Mouse (Mus musculus): Measurements from ENCODE around the gene Rab10.
A peak's percentile ranks its signal among the peaks of the same experiment; 100 is the strongest.
"Not testable (repeated sequence)": the region's sequence is repeated elsewhere in the genome, so short reads cannot be mapped to it uniquely, and the experiment has no call there.

Rab10 gene

DNA sequence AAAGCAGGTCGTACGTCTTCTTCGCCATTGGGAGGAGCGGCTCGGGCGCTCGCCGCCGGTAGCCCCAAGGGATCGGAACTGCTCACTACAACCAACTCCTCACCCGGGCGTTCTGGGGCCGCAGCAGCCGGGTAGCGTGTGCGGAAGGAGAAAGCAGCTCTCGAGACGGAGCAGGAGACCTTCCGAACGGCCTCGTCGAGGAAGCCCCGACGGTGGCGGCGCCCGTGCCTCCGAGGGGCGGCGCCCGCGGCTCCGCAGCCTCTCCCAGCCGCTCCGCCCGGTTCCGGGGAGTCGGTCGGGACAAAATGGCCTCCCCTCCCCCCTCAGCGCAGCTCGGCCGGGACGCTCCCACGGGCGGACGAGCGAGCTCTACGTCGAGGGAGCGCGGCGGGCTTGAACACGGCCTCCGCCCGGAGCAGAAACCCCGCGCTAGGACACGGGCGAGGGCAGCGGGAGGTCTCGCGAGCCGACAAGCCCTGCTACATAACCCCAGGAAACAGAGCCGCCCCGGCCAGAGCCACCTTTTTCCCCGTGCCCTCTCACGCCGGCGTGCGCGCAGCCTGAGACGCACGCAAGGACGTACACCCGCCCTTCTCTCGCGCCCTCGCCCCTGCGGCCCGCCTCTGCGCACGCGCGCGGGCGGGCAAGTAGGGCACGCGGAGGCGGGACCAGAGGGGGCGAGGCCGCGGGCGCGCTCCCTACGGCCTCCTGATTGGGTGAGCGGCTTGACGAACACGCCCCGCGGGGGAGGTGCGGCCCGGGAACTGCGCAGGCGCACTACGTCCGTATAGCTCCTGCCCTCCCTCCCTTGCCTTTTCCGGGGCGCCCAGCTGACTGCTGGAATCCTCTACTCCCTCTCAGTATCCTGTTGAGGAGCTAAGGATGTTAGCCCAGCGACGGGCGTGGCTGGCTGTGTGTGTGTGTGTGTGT is at the start of gene Rab10:
Rab10 (minus strand) TSS at position 579 of the 930 bp plus-strand sequence.
- DNase-seq = peak; percentile 99

DNA sequence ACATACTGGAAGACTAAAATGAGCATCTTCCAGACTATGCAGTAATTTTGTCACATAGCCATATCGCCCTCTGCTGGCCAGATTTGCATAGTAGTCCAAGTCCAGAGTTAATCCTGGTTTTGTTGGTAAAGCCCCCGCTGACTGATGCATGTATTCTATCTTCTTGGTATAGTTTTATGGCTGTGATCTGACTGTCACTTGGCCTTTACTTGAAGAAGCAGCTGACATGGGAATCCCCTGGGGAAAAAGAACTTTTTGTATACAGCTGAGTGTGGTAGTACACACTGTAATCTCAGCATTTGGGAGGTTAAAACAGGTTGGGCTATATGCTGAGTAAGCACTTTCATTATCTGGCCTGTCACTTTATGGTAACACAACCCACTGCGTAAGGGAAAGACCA is 49.5 kb upstream of the Rab10 start:
- peak; percentile 35 to 81 for DNase-seq

DNA sequence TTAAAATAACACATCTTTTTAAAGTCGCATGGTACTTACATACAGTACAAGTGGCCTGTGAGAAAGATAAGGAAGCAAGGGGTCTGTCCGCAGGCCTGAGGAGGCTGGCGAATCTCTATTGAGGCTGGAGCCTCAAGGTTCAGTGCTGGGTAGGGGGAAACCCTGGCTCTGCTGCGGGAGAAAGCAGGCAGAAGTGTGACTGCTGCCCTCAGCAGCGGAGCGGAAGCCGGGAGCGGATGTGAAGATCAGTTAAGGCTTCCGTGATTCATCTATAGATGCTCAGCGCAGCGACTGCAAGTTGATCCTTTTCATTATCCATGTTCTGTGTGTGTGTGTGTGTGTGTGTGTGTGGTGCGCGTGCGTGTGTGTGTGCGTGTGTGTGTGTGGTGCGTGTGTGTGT is 47.1 kb upstream of the Rab10 start:
- peak in 1 of 2 experiments; percentile 25 for DNase-seq

DNA sequence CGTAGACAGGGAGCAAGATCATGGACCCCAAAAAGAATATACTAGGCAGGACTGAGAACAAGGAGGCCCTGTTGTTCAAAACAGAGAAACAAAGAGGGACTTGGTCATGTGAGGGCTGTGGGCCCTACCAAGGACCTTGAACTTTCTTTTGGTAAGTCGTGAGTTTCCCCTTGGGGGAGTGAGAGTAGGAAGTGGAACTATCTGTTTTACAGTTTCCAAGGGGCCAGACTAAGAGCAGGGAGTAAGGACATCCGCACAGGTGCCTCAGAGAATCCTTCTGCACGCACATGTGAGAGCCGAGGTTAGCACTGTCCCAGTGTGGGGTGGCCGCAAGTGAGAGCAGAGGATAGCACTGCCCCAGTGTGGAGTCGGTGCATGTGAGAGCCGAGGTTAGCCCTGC is 45.3 kb upstream of the Rab10 start:
- no peak for DNase-seq

- DNase-seq = no peak
These were observed 42.4 kb upstream of the Rab10 start for GRCm38 (mm10) chr12:3352216-3352615.

GRCm38 (mm10) chr12:3350136-3350535 is 40.4 kb upstream of the Rab10 start:
- DNase-seq = no peak

- DNase-seq = no peak
These were observed 39.6 kb upstream of the Rab10 start for GRCm38 (mm10) chr12:3349387-3349786.

DNA sequence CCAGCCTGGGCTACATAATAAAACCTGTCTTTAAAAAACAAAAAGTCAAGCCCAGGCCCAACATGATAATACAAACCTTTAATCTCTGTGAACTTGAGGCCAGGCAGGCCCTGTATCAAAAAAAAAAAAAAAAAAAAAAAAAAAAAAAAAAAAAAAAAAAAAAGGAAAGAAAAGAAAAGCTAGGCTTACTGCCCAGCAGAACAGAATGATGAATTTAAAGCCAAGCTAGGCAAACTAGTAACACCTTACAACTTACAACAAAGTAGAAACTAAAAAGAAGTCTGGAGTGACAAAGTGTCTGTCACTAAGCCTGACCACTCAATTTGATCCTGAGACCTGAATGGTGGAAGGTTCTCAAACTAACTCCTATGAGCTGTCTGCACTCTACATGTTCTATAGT is 37.9 kb upstream of the Rab10 start:
- DNase-seq = no peak

DNA sequence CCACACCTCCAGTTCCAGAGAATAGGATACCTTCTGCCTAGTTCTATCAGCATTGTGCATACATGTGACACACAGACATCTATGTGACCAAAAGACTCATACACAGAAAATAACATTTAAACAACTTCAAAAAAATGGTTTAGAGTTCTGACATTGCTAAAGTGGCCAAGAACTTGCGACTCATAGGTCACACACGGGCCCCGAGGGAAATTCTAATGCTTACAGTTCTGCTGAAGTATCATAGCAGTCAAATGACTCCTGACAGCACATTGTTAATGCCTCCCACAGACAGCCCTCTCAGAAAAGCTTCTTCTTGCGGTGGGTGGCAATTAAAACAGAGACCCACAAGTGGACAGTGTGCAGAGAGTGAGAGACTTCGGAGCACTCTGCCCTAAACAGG is 35.3 kb upstream of the Rab10 start:
- DNase-seq = no peak

DNA sequence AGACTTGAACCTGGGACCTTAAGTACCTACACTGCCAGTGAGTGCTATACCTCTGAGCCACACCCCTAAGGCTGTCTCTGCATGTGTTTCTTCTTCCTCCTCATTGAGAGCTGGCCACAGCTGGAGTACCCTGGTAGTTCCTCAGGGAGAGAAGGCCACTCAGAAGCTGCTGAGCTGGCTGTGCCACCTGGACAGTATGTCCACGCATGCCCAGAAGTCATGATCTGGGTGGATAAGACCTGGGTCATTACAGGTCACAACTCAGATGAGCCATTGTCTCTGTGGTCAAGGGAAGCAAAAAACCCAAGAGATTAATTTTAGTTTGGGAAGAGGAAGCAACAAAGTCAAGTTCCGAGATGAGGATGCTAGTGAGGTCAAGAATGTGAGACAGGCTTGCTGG is 34.4 kb upstream of the Rab10 start:
- DNase-seq = no peak

GRCm38 (mm10) chr12:3338931-3339330 is 29.2 kb upstream of the Rab10 start:
- no peak for DNase-seq

DNA sequence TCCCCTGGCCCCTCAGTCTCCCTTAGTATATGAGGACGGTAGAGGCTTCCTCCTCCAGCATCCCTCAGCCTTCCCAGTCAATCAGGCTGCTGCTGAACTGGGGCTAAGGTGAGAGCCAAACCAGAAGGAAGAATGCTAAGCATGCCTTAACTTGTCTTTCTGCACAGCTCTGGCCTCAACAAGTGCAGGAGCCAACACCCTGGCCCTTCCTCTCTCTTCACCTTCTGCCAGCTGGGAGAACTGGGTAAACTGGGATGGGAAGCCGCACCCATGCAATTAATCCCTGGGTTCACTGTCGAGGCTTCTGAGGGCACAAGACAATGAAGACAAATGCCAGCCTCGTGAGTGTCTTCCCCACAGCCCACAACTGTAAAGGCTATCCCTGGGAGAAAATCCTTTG is 19.9 kb upstream of the Rab10 start:
- no peak for DNase-seq

DNA sequence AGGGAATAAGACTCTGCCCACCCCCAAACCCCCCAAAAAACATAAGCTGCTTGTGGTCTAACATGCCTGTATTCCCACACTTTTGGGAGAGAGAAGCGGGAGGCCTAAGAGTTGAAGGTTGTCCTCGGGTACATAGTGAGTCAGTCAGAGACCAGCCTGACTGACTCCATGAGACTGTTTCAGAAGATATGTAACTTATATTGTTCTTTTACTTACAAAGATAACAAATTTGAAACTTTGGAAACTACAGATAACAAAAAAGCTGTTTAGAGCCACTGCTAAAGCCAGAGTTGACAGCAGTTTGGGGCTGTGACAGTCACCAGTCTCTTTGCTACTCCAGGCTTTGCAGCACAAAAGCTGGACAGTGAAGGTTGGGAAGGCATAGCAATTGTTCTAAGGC is 15.5 kb upstream of the Rab10 start:
- no peak for DNase-seq

- no peak for DNase-seq
These were observed 13.5 kb upstream of the Rab10 start for GRCm38 (mm10) chr12:3323241-3323640.

DNA sequence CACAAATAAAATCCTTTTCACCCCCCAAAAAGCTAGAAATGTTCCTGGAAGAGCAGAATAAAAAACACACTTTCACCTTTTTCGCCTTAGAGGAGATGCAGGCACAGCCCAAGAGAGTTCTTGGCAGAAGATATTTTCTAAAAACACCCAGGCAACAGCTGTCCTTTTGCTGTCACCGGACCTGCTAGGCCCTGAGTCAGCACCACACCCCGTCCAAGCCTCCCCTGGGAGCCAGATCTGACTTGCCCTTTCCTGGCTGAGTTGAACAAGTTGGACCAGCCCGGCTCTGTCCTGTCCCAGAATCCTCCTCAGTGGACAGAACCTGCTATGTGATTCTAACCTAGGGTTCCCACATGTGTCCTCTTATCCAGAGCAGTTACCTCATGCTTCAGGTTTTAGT is 9.6 kb upstream of the Rab10 start:
- peak in 1 of 2 experiments; percentile 28 for DNase-seq

DNA sequence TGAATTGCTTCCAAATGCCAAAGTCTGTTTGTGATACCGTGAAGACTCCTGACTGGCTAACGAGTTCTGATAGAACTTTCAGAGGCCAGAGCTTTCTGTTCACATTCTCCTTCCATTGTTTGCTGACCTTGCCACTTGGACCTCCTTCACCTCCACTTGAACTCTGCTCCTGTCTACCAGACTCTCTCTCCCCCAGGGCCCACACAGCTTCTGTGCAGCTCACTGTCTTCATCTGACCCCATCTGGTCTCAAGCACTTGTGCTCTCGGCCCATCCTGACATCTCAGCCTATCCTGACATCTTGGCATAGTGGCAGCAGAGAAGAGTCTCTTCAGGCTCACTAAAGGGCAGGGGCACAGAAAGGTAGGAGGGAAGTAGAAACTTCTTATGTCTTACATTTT is 7.2 kb upstream of the Rab10 start:
- DNase-seq = no peak

GRCm38 (mm10) chr12:3316083-3316482 is 6.3 kb upstream of the Rab10 start:
- DNase-seq = no peak

DNA sequence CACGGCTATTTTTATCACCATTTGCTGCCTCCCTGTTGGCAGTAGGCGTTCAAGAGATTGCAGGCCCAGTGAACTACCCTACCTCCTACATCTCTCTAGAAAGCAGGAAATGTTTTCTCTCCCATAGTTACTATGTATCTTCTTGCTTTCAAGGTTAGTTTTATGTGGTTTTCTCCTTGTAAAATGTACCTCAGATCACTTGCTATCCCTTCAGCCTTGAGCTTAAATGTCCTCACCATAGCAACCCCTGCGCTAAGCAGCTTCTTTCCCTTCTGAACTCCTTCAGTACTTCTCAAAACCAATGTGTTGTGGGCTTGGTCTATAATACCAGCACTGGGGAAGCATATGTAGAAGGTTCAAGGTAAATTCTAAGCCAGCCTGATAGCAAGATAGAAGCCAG is 3.1 kb upstream of the Rab10 start:
- no peak for DNase-seq

GRCm38 (mm10) chr12:3310321-3310692 is 538 bp upstream of the Rab10 start:
- no peak for DNase-seq

GRCm38 (mm10) chr12:3308541-3309241 is 1.1 kb downstream of the Rab10 start:
- peak in 1 of 2 experiments; percentile 27 for DNase-seq

DNA sequence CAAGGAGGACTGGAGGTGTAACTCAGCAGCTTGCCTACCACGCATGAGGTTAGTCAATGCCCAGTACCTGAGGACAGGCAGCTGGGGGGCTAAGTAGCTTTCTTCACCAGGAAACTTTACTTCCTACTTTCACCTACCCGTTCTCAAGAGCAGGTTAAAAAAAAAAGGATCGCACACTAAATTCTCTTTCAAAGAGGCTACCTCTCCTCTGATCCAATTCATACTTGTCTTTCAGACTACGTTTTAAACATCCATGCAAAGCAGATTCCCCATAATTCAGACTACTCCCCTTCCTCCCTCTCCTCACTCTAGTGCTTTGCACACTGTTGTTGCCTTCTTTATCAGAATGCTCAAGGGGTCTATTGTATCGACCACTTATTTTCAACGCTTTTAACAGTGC is 2.2 kb downstream of the Rab10 start:
- no peak for DNase-seq

DNA sequence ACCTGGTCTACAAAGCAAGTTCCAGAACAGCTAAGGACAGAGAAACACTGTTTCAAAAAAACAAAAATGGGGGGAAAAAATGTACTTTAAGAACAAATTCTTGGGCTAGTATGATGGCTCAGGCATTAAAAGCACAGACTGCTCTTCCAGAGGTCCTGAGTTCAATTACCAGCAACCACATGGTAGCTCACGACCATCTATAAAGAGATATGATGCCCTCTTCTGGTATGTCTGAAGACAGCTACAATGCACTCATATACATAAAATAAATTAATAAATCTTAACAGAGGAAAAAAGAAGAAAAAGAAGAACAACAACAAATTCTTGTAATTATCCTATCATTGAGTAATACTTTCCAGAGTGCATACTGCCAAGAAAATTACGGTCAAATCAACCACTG is 4.5 kb downstream of the Rab10 start:
- DNase-seq = no peak

GRCm38 (mm10) chr12:3297622-3298021 is 12.1 kb downstream of the Rab10 start:
- DNase-seq = not testable (repeated sequence)

DNA sequence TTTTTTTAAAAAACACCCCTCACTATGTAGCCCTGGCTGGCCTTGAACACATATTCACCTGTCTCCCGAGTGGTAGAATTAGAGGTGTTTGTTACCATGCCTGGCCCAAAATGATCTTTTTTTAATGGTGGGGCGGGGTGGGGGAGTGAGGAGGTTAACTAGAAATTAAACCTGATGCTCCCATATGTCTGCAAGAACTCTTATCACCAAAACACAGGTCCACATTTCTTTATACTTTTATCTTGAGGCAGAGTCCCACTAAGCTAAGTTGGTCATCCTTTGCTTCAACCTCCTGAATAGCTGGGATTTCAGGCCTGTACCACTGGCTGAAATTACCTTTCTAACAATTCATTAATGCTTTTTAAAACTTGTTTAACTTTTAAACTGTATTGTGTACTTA is 13.7 kb downstream of the Rab10 start:
- DNase-seq = no peak
